Mouse (Mus musculus) CH12.LX (cell line): ENCODE measurements around the gene Clint1. TPM values are rescaled to one million over a fixed set of nuclear protein-coding genes. Genes with fewer than 3 reads are reported as not detected.
A peak's percentile ranks its signal among the peaks of the same experiment; 100 is the strongest.

ENCODE experiments used
- DNase-seq: peaks from one replicate; pipeline ENCODE4 v3.0.0-alpha.2; 2013; ENCODE audit errors: extremely low read depth
- H3K27ac ChIP-seq: 2 replicates; pipeline ENCODE4 v1.5.1; 2012; ENCODE audit warnings: low read depth, mild to moderate bottlenecking, control low read depth, moderate library complexity; ENCODE audit not compliant: insufficient read depth
- H3K27me3 ChIP-seq: replicated peaks from 2 replicates; pipeline ENCODE3; 2012; ENCODE audit warnings: inconsistent platforms
- H3K36me3 ChIP-seq, 2 experiments: replicated peaks in 1 of 2; 2 replicates each; pipeline versions ENCODE3 to v1.6.1; 2012; ENCODE audit warnings: inconsistent platforms in 1 of 2, low read length in 1 of 2, mild to moderate bottlenecking in 1 of 2, mixed read lengths in 1 of 2, moderate library complexity in 1 of 2; ENCODE audit not compliant: control insufficient read depth in 1 of 2, insufficient read depth in 1 of 2
- H3K4me1 ChIP-seq, 2 experiments: 2 replicates each; pipeline ENCODE4 v1.6.1; 2012; ENCODE audit warnings: inconsistent platforms in 1 of 2, moderate library complexity in 1 of 2; ENCODE audit not compliant: insufficient read depth in 2 of 2, control insufficient read depth in 1 of 2
- H3K4me2 ChIP-seq: 2 replicates; pipeline ENCODE4 v1.6.1; 2012; ENCODE audit warnings: low read depth, mild to moderate bottlenecking, control low read depth; ENCODE audit not compliant: poor library complexity, insufficient read depth, severe bottlenecking
- H3K4me3 ChIP-seq, 3 experiments: fragments of 150-350 bp in 1 of 3; sonication (generic) in 1 of 3; replicated peaks in 1 of 3; 2 replicates each; pipeline versions ENCODE3 to v1.5.1; 2011 to 2012; ENCODE audit warnings: low read depth in 2 of 3, low read length in 2 of 3, mild to moderate bottlenecking in 2 of 3, moderate library complexity in 2 of 3, control low read depth in 1 of 3, improper control_type of control experiment in 1 of 3, inconsistent platforms in 1 of 3, mixed read lengths in 1 of 3; ENCODE audit not compliant: poor library complexity in 1 of 3
- H3K79me2 ChIP-seq: replicated peaks from 2 replicates; pipeline ENCODE4 v1.6.1; 2012; ENCODE audit warnings: mild to moderate bottlenecking, moderate library complexity; ENCODE audit not compliant: control insufficient read depth, poor library complexity, insufficient read depth, severe bottlenecking; ENCODE audit errors: extremely low read depth
- H3K9ac ChIP-seq: 2 replicates; pipeline ENCODE4 v1.6.1; 2012; ENCODE audit warnings: low read depth, mild to moderate bottlenecking, control low read depth, moderate library complexity; ENCODE audit not compliant: insufficient read depth
- H3K9me3 ChIP-seq: replicated peaks from 2 replicates; pipeline ENCODE3; 2012; ENCODE audit warnings: low read length, inconsistent platforms, mixed read lengths
- CHD1 ChIP-seq: IDR thresholded peaks from 2 replicates; pipeline ENCODE4 v1.6.1; 2012; ENCODE audit warnings: low read depth, low read length, improper control_type of control experiment, inconsistent platforms
- E2F4 ChIP-seq: IDR thresholded peaks from 2 replicates; pipeline ENCODE4 v1.6.1; 2011; ENCODE audit warnings: low read depth, low read length, improper control_type of control experiment; ENCODE audit not compliant: insufficient replicate concordance
- EP300 ChIP-seq: IDR thresholded peaks from 2 replicates; pipeline ENCODE4 v1.6.1; 2011; ENCODE audit warnings: low read length, improper control_type of control experiment
- HCFC1 ChIP-seq: IDR thresholded peaks from 2 replicates; pipeline ENCODE4 v1.6.1; 2012; ENCODE audit warnings: low read depth, mild to moderate bottlenecking, inconsistent platforms, low read length, improper control_type of control experiment
- JUN ChIP-seq: IDR thresholded peaks from 2 replicates; pipeline ENCODE4 v1.6.1; 2011; ENCODE audit warnings: low read depth, mild to moderate bottlenecking, low read length, improper control_type of control experiment, moderate library complexity; ENCODE audit not compliant: insufficient read depth
- MAX ChIP-seq: IDR thresholded peaks from 2 replicates; pipeline ENCODE4 v1.6.1; 2011; ENCODE audit warnings: low read length, improper control_type of control experiment
- MEF2A ChIP-seq: IDR thresholded peaks from 2 replicates; pipeline ENCODE4 v1.6.1; 2014; ENCODE audit warnings: low read depth, mild to moderate bottlenecking, inconsistent platforms, low read length, improper control_type of control experiment, borderline replicate concordance
- MYC ChIP-seq: IDR thresholded peaks from 2 replicates; pipeline ENCODE4 v1.6.1; 2011; ENCODE audit warnings: low read depth, mild to moderate bottlenecking, improper control_type of control experiment, low read length
- RCOR1 ChIP-seq: conservative IDR thresholded peaks from 2 replicates; pipeline ENCODE4 v1.6.1; 2012; ENCODE audit warnings: low read depth, mild to moderate bottlenecking, inconsistent platforms, low read length, improper control_type of control experiment
- SIN3A ChIP-seq: IDR thresholded peaks from 2 replicates; pipeline ENCODE4 v1.6.1; 2012; ENCODE audit warnings: low read length, improper control_type of control experiment, inconsistent platforms
- TBP ChIP-seq: conservative IDR thresholded peaks from 2 replicates; pipeline ENCODE4 v1.6.1; 2011; ENCODE audit warnings: low read depth, low read length, improper control_type of control experiment
- TCF12 ChIP-seq: IDR thresholded peaks from 2 replicates; pipeline ENCODE4 v1.6.1; 2014; ENCODE audit warnings: low read depth, mild to moderate bottlenecking, inconsistent platforms, low read length, improper control_type of control experiment
- UBTF ChIP-seq: IDR thresholded peaks from 2 replicates; pipeline ENCODE4 v1.6.1; 2012; ENCODE audit warnings: low read depth, mild to moderate bottlenecking, inconsistent platforms, low read length, improper control_type of control experiment, moderate library complexity
- USF1 ChIP-seq: IDR thresholded peaks from 2 replicates; pipeline ENCODE4 v1.6.1; 2014; ENCODE audit warnings: low read depth, mild to moderate bottlenecking, inconsistent platforms, low read length, improper control_type of control experiment
- USF2 ChIP-seq: conservative IDR thresholded peaks from 2 replicates; pipeline ENCODE4 v1.6.1; 2011; ENCODE audit warnings: low read depth, low read length, improper control_type of control experiment
- ZMIZ1 ChIP-seq: IDR thresholded peaks from 2 replicates; pipeline ENCODE4 v1.6.1; 2012; ENCODE audit warnings: low read depth, mild to moderate bottlenecking, inconsistent platforms, low read length, improper control_type of control experiment
- ZNF384 ChIP-seq: IDR thresholded peaks from 2 replicates; pipeline ENCODE4 v1.6.1; 2012; ENCODE audit warnings: low read depth, low read length, improper control_type of control experiment, inconsistent platforms
- dilution Hi-C: fragments of 300-500 bp; cut with MboI; formaldehyde crosslinking; loops from 2 replicates; pipeline ENCODE4 v1.14.3; 2020; ENCODE audit warnings: low sequenced_read_pairs; ENCODE audit not compliant: extremely low pct_unique_long_range_greater_than_20kb, extremely low pct_ligation_motif_present
- in situ Hi-C: fragments of 300-500 bp; cut with MboI; formaldehyde crosslinking; loops from 3 replicates; pipeline ENCODE4 v1.14.3; 2019; ENCODE audit warnings: low sequenced_read_pairs, low pct_ligation_motif_present, low pct_unique_long_range_greater_than_20kb, mixed read lengths
- polyA plus RNA-seq: library from polyadenylated mRNA; unstranded; fragments of >175 nt; gene quantifications from 2 replicates; pipeline ENCODE4 v1.2.1, GENCODE M21; 2012; ENCODE audit warnings: low read depth; ENCODE audit not compliant: insufficient read length
- total RNA-seq, 2 experiments: library from RNA; depleted of rRNA; stranded (reverse); fragments of 300-350 nt in 1 of 2; fragments of >200 nt in 1 of 2; gene quantifications; 2 replicates each; pipeline ENCODE4 v1.2.3; 2012 to 2014

Clint1 gene
- total and polyA plus RNA-seq, 3 experiments: 54.1 to 137 (median 98.5) TPM

- H3K9ac ChIP-seq: peak overlapping the region; percentile 87
- peak; percentile 33 for DNase-seq
- in situ Hi-C loops: no loop called here
- TF ChIP-seq MYC: no peak
- no peak for TF ChIP-seq TCF12
- TF ChIP-seq ZMIZ1: no peak; the same call in 1 of the 2 replicates
- TF ChIP-seq ZNF384: no peak
- TF ChIP-seq HCFC1: no peak
- 0 out of 2 replicates have a peak, but pooled peaks have one; percentile 37 for TF ChIP-seq TBP
- TF ChIP-seq MEF2A: no peak; the same call in 1 of the 2 replicates
- TF ChIP-seq USF1: no peak
- TF ChIP-seq E2F4: no peak
- no peak for TF ChIP-seq JUN
- TF ChIP-seq USF2: no peak
- peak; percentile 77; the same call in 1 of the 2 replicates for TF ChIP-seq CHD1
- no peak for TF ChIP-seq MAX
- no peak for TF ChIP-seq RCOR1
- no peak for TF ChIP-seq UBTF
- no peak for TF ChIP-seq EP300
- H3K36me3 ChIP-seq: peaks cover 16 to 38% of the 10 kb centered on the region in 2 experiments
- no peaks in the 10 kb centered on the region for H3K27me3 ChIP-seq
- H3K4me2 ChIP-seq: peak overlapping the region; percentile 23; the same call in 1 of the 2 replicates
- H3K4me3 ChIP-seq: peak overlapping the region; percentile 80 to 91 (median 84)
- peak overlapping the region; percentile 30 for H3K27ac ChIP-seq
- no peaks in the 10 kb centered on the region for H3K9me3 ChIP-seq
- H3K79me2 ChIP-seq: peaks cover 47% of the 10 kb centered on the region
- dilution Hi-C loops: no loop called here
- peaks cover 10 to 62% of the 10 kb centered on the region in 2 experiments for H3K4me1 ChIP-seq
Observed at GRCm38 (mm10) chr11:45852124-45852994, 508 bp downstream of the Clint1 start.

DNA sequence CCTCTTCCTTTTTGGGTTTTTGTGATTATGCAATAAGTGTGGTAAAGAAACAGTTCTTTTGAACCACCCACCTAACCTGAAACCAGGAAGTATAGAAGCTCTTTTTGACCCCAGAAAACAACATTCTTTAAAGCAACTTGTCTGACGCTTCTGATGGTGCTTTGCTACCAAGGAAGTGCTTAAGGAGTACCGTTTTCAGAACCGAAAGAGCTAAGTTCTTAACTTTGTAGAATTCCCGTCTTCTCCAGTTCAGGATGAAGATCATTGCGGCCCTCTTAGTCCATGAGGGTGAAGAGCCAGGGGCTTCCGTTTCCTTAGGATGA is 1.1 kb downstream of the Clint1 start:
- Histone ChIP-seq H3K27ac (peak overlapping the region; percentile 11; the same call in 1 of the 2 replicates), H3K79me2 (peaks cover 48% of the 10 kb centered on the region), H3K36me3 (peaks cover 16 to 44% of the 10 kb centered on the region in 2 experiments), H3K9me3 (no peaks in the 10 kb centered on the region), H3K27me3 (no peaks in the 10 kb centered on the region), H3K4me1 (peaks cover 10 to 66% of the 10 kb centered on the region in 2 experiments), H3K4me2 (peak overlapping the region; percentile 90)
- dilution Hi-C loops (no loop called here), in situ Hi-C loops (no loop called here)
- TF ChIP-seq E2F4: no peak
- TF ChIP-seq SIN3A: peak; percentile 67
- no peak for TF ChIP-seq ZNF384
- TF ChIP-seq CHD1: 0 out of 2 replicates have a peak, but pooled peaks have one; percentile 14
- 0 out of 2 replicates have a peak, but pooled peaks have one; percentile 30 for TF ChIP-seq EP300
- TF ChIP-seq, all 38 proteins: peak for 3
- peak overlapping the region; percentile 24 to 84 (median 80) for H3K4me3 ChIP-seq
- DNase-seq: peak; percentile 35
- H3K9ac ChIP-seq: peak overlapping the region; percentile 87
